24 mouse cellular contexts compared by ENCODE assay signal in genomic region chr9:61233251-61233650, GRCm38 (mm10).
A peak's percentile ranks its signal among the peaks of the same experiment; 100 is the strongest.
DNase-seq lines count a peak whose midpoint lies in the region; ATAC-seq lines count a peak whose summit lies in the region.
"Had no signal": no experiment of that assay in that cellular context is flagged by ENCODE, and none has a peak within 500 bp of the region (broad histone marks: within the 10 kb centered on the region; RNA-seq: fewer than 3 reads in every experiment).

No protein-coding gene starts in this region.

- peaks cover 51% of the 10 kb centered on the region for H3K4me1 ChIP-seq in hindbrain, embryonic 10.5 days (replicated peaks)
- peaks cover 18% of the 10 kb centered on the region for H3K4me1 ChIP-seq in hindbrain, embryonic 16.5 days (ENCODE audit: control insufficient read depth, insufficient read depth, low read depth, low read length)

- H3K27me3 ChIP-seq in hindbrain, embryonic 10.5 days (ENCODE audit: insufficient read depth, poor library complexity, severe bottlenecking) = peaks cover 53% of the 10 kb centered on the region
- H3K27me3 ChIP-seq in hindbrain, embryonic 16.5 days (replicated peaks; ENCODE audit: control insufficient read depth, insufficient read depth, low read length) = peaks cover 5% of the 10 kb centered on the region; the same call in 1 of the 2 replicates

- H3K36me3 ChIP-seq in hindbrain, embryonic 10.5 days = no peaks in the 10 kb centered on the region
- H3K36me3 ChIP-seq in hindbrain, embryonic 16.5 days (ENCODE audit: control insufficient read depth, insufficient read depth, low read length) = no peaks in the 10 kb centered on the region
- H3K36me3 ChIP-seq: embryonic facial prominence, embryonic 10.5 days; embryonic facial prominence, embryonic 13.5 days; forebrain, embryonic 12.5 days; forebrain, embryonic 15.5 days; hindbrain, embryonic 13.5 days had no signal

- ATAC-seq in hindbrain, embryonic 16.5 days = no peak
- peak; percentile 53 for ATAC-seq in megakaryocyte, adult 5-6 weeks (ENCODE audit: poor library complexity, severe bottlenecking)
- no peak for ATAC-seq in inflammation-experienced regulatory T-cells, adult 6 months
- ATAC-seq: forebrain, embryonic 15.5 days; hindbrain, postnatal 0 days had no signal

- H3K4me2 ChIP-seq in hindbrain, embryonic 16.5 days (ENCODE audit: low read length) = no peak overlapping the region
- H3K4me2 ChIP-seq: embryonic facial prominence, embryonic 13.5 days; forebrain, embryonic 12.5 days; forebrain, embryonic 15.5 days; heart, embryonic 11.5 days; hindbrain, embryonic 13.5 days had no signal

- 69% methylated on average over 2 of the region's 2 CpGs for WGBS in hindbrain, embryonic 10.5 days
- 75% methylated on average over 2 of the region's 2 CpGs for WGBS in hindbrain, embryonic 16.5 days

- H3K9ac ChIP-seq in hindbrain, embryonic 16.5 days (ENCODE audit: low read depth, low read length) = no peak overlapping the region
- H3K9ac ChIP-seq: embryonic facial prominence, embryonic 13.5 days; forebrain, embryonic 12.5 days; forebrain, embryonic 15.5 days; hindbrain, embryonic 13.5 days had no signal

- H3K9me3 ChIP-seq in hindbrain, embryonic 10.5 days = no peaks in the 10 kb centered on the region
- no peaks in the 10 kb centered on the region for H3K9me3 ChIP-seq in hindbrain, embryonic 16.5 days (ENCODE audit: control insufficient read depth, low read length)
- H3K9me3 ChIP-seq: embryonic facial prominence, embryonic 10.5 days; embryonic facial prominence, embryonic 13.5 days; forebrain, embryonic 12.5 days; forebrain, embryonic 15.5 days; hindbrain, embryonic 13.5 days had no signal

- 0 out of 2 replicates have a peak overlapping the region, but pooled peaks have one; percentile 18 for H3K27ac ChIP-seq in hindbrain, embryonic 10.5 days
- H3K27ac ChIP-seq in hindbrain, embryonic 16.5 days (ENCODE audit: low read depth, low read length) = no peak overlapping the region
- H3K27ac ChIP-seq: embryonic facial prominence, embryonic 10.5 days; embryonic facial prominence, embryonic 13.5 days; forebrain, embryonic 12.5 days; forebrain, embryonic 15.5 days; hindbrain, embryonic 13.5 days; hindbrain, postnatal 0 days had no signal

- DNase-seq in hindbrain, embryonic 10.5 days (ENCODE audit: low spot score) = no peak
- DNase-seq in thymus, postnatal 25 days = peak; percentile 28
- DNase-seq in thymus, postnatal 14 days = no peak
- no peak for DNase-seq in layer of hippocampus, postnatal 14 days (ENCODE audit: low spot score in 2 of 2)
- no peak for DNase-seq in heart, adult 11 months
- DNase-seq: adrenal gland, adult 2 months; adrenal gland, postnatal 14 days; cerebellum, adult 11-12 months; cerebellum, adult 8-10 months; cerebellum, postnatal 10 days; cerebellum, postnatal 36 days; embryo, embryonic 11 days; gastrocnemius, postnatal 25 days had no signal

- H3K4me3 ChIP-seq in hindbrain, embryonic 10.5 days = no peak overlapping the region
- H3K4me3 ChIP-seq in hindbrain, embryonic 16.5 days (ENCODE audit: low read length) = no peak overlapping the region
- H3K4me3 ChIP-seq: embryonic facial prominence, embryonic 10.5 days; embryonic facial prominence, embryonic 13.5 days; erythroblast, embryonic 14.5 days; forebrain, embryonic 12.5 days; forebrain, embryonic 15.5 days; hindbrain, embryonic 13.5 days had no signal
